Mouse (Mus musculus): Measurements from ENCODE around the gene Acsl5. TPM values are rescaled to one million over a fixed set of nuclear protein-coding genes. Genes with fewer than 3 reads are reported as not detected.

Acsl5 gene
- polyA plus RNA-seq, 1 experiment from 2014 or later = 24.2 TPM

DNA sequence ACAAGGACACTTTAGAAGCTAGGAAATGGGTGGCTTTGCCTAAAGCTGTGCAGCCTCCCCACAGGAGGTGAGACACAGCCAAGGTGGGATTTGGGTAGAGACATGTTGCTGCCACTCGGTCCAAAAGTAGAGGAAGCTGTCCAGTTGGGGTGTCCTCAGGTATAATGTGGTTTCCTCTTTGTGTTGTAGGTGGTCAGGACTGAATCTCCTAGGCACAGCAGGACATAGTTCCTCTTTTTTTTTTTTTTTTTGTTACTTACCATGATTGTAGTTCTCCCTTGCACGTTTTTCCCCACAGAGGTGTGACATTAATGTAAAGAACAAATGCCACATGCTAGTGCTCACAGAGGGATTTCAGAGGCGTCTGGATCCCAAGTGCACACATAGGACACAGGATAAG lies 13.5 kb downstream of the Acsl5 start:
- Histone ChIP-seq H3K9ac (no peak overlapping the region), H3K4me2 (replicated peaks) (no peak overlapping the region), H3K36me3 (no peaks in the 10 kb centered on the region), H3K27me3 (no peaks in the 10 kb centered on the region), H3K9me3 (no peaks in the 10 kb centered on the region), H3K4me3 (no peak overlapping the region), H3K27ac (no peak overlapping the region), H3K4me1 (no peaks in the 10 kb centered on the region)
- 78% methylated on average over 3 of the region's 3 CpGs for WGBS
- no peak for ATAC-seq (ENCODE audit: insufficient number of reproducible peaks, insufficient read depth, low FRiP score, low TSS enrichment)

DNA sequence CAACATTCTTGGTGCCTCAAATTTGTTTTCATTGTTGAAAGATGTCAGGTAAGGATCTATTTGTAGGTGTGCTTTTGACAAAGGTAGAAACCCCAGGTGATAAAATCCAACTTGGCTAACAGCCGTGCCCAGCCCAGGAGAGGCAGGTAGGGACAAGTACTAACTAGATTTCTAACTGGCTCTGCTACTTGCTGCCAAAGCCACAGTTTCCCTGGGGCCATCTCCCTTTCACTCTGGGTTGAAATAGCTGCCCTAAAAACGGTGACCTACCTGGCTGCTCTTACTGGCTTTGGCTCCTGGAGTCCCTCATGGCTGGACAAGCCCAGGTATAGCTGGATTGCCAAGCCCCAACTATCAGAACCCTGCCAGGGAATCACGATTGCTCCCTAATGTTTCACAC lies 15.0 kb downstream of the Acsl5 start:
- Histone ChIP-seq H3K4me1 (no peaks in the 10 kb centered on the region), H3K27ac (no peak overlapping the region), H3K36me3 (no peaks in the 10 kb centered on the region), H3K4me2 (replicated peaks) (no peak overlapping the region), H3K9me3 (no peaks in the 10 kb centered on the region), H3K4me3 (no peak overlapping the region), H3K27me3 (no peaks in the 10 kb centered on the region), H3K9ac (no peak overlapping the region)
- 71% methylated on average over 3 of the region's 3 CpGs for WGBS
- no peak for ATAC-seq (ENCODE audit: insufficient number of reproducible peaks, insufficient read depth, low FRiP score, low TSS enrichment)

DNA sequence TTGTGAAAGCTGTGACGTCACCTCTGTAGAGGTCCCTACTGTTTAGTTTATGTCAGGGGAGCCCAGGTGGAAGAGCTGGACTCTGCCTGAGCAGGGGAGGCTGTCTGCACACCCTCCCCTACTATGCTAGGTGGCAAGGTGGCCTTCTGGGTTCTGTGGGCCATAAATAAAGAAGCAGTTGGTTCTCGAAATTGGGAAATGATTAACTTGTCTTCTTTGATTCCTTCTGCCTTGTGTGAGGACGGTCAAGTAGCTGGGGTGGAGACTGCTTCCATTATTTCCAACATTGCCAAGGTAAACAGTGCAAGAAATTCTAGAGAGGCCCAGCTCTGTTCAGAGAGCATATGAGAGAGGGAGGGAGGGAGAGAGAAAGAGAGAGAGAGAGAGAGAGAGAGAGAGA lies 16.4 kb downstream of the Acsl5 start:
- Histone ChIP-seq H3K4me3 (no peak overlapping the region), H3K9ac (no peak overlapping the region), H3K9me3 (no peaks in the 10 kb centered on the region), H3K4me2 (replicated peaks) (no peak overlapping the region), H3K27me3 (no peaks in the 10 kb centered on the region), H3K36me3 (no peaks in the 10 kb centered on the region), H3K4me1 (no peaks in the 10 kb centered on the region), H3K27ac (no peak overlapping the region)
- no peak for ATAC-seq (ENCODE audit: insufficient number of reproducible peaks, insufficient read depth, low FRiP score, low TSS enrichment)
- 67% methylated on average over 3 of the region's 3 CpGs for WGBS

DNA sequence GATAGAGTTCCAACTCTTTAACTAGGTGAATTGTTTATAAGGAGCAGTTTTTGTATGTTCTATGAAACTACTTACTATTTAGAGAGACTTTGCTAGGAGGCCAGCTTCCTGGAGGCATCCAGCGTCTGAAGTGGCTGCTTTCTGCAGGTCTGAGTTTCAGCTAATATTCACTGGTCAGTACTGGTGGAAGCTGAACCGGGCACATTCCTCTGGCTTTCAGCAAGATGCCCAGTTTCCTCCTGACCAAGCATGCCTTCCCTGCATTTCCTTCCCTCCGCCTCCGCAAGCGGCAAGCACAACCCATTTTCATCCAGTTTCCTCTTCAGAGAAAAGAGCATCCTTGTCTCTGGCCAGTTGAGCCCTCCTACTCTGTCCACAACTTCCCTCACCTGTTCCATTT lies 17.3 kb downstream of the Acsl5 start:
- Histone ChIP-seq H3K9ac (no peak overlapping the region), H3K4me3 (no peak overlapping the region), H3K4me2 (replicated peaks) (no peak overlapping the region), H3K27me3 (no peaks in the 10 kb centered on the region), H3K27ac (no peak overlapping the region), H3K36me3 (no peaks in the 10 kb centered on the region), H3K9me3 (no peaks in the 10 kb centered on the region), H3K4me1 (no peaks in the 10 kb centered on the region)
- WGBS = 82% methylated on average over 5 of the region's 5 CpGs
- no peak for ATAC-seq (ENCODE audit: insufficient number of reproducible peaks, insufficient read depth, low FRiP score, low TSS enrichment)

DNA sequence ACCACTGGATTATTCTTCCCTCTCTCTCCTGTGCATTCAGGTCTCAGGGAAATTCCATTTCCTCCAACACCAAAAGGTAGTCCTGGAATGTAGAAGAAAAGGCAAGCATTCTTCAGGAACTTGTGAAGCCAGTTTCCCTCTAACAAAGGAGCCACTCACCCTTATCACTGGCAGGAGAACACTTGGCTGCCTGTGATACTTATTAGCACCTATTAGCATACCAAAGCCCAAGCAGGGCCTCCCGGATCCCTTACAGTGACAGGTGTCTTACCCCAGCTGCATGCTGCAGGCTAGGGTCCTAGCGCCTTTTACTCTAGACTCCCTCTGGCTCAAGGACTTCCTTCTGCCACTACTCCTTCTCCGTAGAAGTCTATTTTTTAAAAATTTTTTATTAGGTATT lies 19.7 kb downstream of the Acsl5 start:
- WGBS = 32% methylated on average over 3 of the region's 3 CpGs
- 0 out of 2 replicates have a peak overlapping the region, but pooled peaks have one; percentile 6 for H3K27ac ChIP-seq
- H3K4me1 ChIP-seq = no peaks in the 10 kb centered on the region
- H3K4me3 ChIP-seq = no peak overlapping the region
- H3K4me2 ChIP-seq (replicated peaks) = no peak overlapping the region
- no peak overlapping the region for H3K9ac ChIP-seq
- no peaks in the 10 kb centered on the region for H3K36me3 ChIP-seq
- H3K27me3 ChIP-seq = no peaks in the 10 kb centered on the region
- no peak for ATAC-seq (ENCODE audit: insufficient number of reproducible peaks, insufficient read depth, low FRiP score, low TSS enrichment)
- H3K9me3 ChIP-seq = no peaks in the 10 kb centered on the region

DNA sequence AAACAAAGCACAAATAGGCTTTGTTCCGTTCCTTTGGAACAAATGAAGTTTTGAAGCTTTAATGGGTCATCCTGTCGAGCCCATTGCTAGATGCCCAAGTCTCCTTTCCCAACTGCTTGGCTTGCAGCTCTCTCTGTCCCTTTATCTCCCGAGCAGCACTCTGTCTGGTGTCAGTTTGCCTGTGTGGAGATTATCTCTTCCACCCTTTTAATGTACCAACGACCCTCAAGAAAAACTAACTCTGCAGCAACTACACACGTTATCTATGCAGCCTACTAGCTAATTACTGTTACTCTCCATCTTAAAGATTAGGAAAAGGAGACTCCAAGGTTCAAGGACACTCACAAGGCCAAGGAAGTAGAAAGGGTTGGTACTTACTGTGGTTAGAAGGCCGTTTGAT lies 21.6 kb downstream of the Acsl5 start:
- Histone ChIP-seq H3K36me3 (no peaks in the 10 kb centered on the region), H3K9ac (no peak overlapping the region), H3K4me3 (no peak overlapping the region), H3K27me3 (no peaks in the 10 kb centered on the region), H3K9me3 (no peaks in the 10 kb centered on the region), H3K27ac (no peak overlapping the region), H3K4me2 (replicated peaks) (no peak overlapping the region), H3K4me1 (no peaks in the 10 kb centered on the region)
- ATAC-seq (ENCODE audit: insufficient number of reproducible peaks, insufficient read depth, low FRiP score, low TSS enrichment) = no peak
- WGBS = 83% methylated on average over 6 of the region's 6 CpGs

DNA sequence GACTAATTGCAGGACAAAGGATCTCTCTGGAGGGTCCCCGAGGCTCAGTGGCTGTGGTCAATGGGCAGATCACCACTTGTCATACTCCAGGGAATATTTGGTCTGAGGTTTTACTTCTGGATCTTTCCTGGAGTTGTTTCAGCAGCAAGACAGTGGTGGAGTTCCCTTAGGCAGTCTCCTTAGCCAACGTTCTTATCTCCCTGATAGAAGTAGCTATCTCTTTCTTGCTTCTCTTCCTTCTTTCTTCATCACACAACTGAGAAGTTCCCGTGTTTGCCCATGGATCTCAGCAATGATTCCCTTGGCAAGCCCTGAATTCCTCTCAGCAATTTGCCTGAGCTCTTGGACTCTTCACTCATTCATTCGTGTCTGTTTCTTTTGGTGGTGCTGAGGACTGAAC lies 24.4 kb downstream of the Acsl5 start:
- no peak overlapping the region for H3K9ac ChIP-seq
- no peak overlapping the region for H3K4me2 ChIP-seq (replicated peaks)
- H3K9me3 ChIP-seq = no peaks in the 10 kb centered on the region
- ATAC-seq (ENCODE audit: insufficient number of reproducible peaks, insufficient read depth, low FRiP score, low TSS enrichment) = no peak
- H3K4me3 ChIP-seq = no peak overlapping the region
- no peak overlapping the region for H3K27ac ChIP-seq
- WGBS = 82% methylated on average over 4 of the region's 4 CpGs
- H3K27me3 ChIP-seq = no peaks in the 10 kb centered on the region
- H3K36me3 ChIP-seq = no peaks in the 10 kb centered on the region
- no peaks in the 10 kb centered on the region for H3K4me1 ChIP-seq

DNA sequence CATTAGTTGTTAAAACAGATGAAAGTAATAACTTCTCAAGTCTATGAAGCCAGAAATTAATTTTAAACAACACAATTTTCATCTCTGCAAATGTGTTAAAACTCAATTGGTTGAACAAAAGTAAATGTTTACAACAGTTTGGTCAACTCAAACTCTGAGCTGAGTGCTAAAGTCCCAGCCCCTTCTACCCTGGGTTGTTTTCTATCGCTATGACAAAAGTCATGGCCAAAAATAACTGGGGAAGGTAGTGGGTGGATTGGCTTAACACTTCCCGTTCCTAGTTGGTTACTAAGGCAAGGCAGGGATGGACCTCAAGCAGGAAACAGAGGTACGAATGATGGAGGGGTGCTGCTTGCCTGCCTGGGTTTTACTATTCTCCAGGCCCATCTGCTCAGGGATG lies 25.0 kb downstream of the Acsl5 start:
- no peak overlapping the region for H3K4me2 ChIP-seq (replicated peaks)
- WGBS = 89% methylated on average over 3 of the region's 3 CpGs
- H3K27me3 ChIP-seq = no peaks in the 10 kb centered on the region
- H3K36me3 ChIP-seq = no peaks in the 10 kb centered on the region
- no peak for ATAC-seq (ENCODE audit: insufficient number of reproducible peaks, insufficient read depth, low FRiP score, low TSS enrichment)
- no peak overlapping the region for H3K4me3 ChIP-seq
- no peaks in the 10 kb centered on the region for H3K4me1 ChIP-seq
- no peak overlapping the region for H3K9ac ChIP-seq
- H3K9me3 ChIP-seq = no peaks in the 10 kb centered on the region
- no peak overlapping the region for H3K27ac ChIP-seq

DNA sequence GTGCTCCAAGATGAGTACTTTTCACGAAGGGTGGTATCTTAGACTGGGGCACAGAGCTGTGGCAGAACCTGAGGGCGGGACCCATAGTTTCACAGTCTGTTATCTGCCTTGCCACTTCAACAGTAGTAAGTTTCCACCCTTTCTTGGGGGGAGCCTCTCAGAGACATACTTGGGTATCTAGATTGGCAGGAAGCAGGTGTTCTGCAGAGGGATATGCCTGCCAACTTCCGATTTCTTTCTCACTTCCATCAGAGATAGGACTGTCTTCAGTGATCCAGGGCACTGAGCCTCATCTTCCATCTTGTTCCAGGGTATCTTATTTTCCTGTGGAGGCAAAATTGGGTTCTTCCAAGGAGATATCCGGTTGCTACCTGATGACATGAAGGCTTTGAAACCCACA lies 32.4 kb downstream of the Acsl5 start:
- no peak overlapping the region for H3K9ac ChIP-seq
- no peaks in the 10 kb centered on the region for H3K4me1 ChIP-seq
- no peaks in the 10 kb centered on the region for H3K9me3 ChIP-seq
- no peak overlapping the region for H3K4me3 ChIP-seq
- WGBS = 84% methylated on average over 4 of the region's 4 CpGs
- H3K27me3 ChIP-seq = no peaks in the 10 kb centered on the region
- no peak for ATAC-seq (ENCODE audit: insufficient number of reproducible peaks, insufficient read depth, low FRiP score, low TSS enrichment)
- no peak overlapping the region for H3K27ac ChIP-seq
- H3K36me3 ChIP-seq = no peaks in the 10 kb centered on the region
- H3K4me2 ChIP-seq (replicated peaks) = no peak overlapping the region

DNA sequence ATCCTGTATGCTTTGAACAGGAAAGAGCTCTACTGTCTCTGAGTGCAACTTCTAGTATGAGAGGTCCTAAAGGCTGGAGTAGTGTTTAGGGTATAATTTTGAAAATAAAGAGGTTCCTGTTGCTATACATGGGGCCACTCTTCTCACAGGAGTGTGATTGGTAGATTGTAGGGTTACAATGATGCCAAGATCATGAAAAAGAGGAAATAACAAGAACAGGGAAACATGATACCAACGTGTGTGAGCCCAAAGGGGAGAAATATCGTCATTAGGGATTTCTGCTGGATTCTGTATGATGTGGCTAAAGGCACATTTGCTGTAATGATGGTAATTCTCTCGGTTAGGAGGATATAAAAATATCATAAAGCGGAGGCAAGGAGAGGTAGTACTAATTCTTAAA lies 34.3 kb downstream of the Acsl5 start:
- no peak overlapping the region for H3K9ac ChIP-seq
- 81% methylated on average over 4 of the region's 4 CpGs for WGBS
- H3K9me3 ChIP-seq = no peaks in the 10 kb centered on the region
- no peaks in the 10 kb centered on the region for H3K4me1 ChIP-seq
- H3K27ac ChIP-seq = no peak overlapping the region
- H3K36me3 ChIP-seq = no peaks in the 10 kb centered on the region
- H3K4me2 ChIP-seq (replicated peaks) = no peak overlapping the region
- no peaks in the 10 kb centered on the region for H3K27me3 ChIP-seq
- ATAC-seq (ENCODE audit: insufficient number of reproducible peaks, insufficient read depth, low FRiP score, low TSS enrichment) = no peak
- H3K4me3 ChIP-seq = no peak overlapping the region

DNA sequence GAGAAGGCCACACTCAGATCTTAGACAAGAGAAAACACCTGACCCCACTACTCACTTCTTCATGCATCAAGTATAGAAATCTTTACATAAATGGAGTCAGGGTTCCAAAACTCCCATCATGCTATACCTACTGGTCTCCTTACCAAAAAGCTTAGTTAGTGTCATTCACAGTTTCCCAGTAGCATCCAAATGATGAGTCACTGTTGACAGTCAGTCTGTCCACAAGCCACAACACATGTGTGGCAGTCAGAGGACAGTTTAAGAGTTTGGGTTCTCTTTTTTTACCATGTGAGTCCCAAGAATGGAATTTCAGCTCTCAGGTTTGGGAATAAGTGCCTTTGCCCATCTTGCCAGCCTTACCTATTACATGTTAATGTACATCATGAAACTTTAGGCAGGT lies 37.2 kb downstream of the Acsl5 start:
- no peaks in the 10 kb centered on the region for H3K9me3 ChIP-seq
- ATAC-seq (ENCODE audit: insufficient number of reproducible peaks, insufficient read depth, low FRiP score, low TSS enrichment) = no peak
- H3K9ac ChIP-seq = no peak overlapping the region
- no peak overlapping the region for H3K27ac ChIP-seq
- no peak overlapping the region for H3K4me3 ChIP-seq
- H3K4me2 ChIP-seq (replicated peaks) = no peak overlapping the region
- no peaks in the 10 kb centered on the region for H3K36me3 ChIP-seq
- H3K4me1 ChIP-seq = no peaks in the 10 kb centered on the region
- no peaks in the 10 kb centered on the region for H3K27me3 ChIP-seq

DNA sequence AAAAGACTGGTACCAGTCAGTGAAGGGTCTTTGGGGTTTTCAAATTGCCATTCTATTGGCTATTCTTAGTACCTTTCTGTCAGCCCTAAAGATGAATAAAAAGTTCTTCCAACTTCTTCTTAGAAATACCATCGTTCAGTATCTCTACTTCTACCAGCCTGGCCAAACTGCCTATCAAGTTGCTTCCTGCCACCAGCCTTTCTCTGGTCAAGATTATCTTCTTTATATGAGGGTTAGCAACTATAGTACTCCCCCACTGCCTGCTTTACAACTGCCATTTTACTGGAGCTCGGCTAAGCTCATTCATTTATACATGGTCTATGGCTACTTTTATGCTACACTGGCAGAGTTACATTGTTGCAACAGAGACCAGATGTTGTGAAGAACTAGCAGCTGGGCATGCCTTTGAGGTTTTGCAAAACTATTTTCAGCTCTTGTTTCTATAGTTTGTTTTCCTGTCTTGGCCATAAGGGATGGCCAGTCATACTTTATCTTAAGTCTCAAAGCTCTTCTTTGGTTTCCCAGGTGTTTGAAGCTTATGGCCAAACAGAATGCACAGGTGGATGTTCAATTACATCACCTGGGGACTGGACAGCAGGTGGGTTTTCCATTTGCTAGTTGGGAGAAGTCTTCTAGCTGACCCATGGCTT lies 39.0 kb downstream of the Acsl5 start:
- ATAC-seq (ENCODE audit: insufficient number of reproducible peaks, insufficient read depth, low FRiP score, low TSS enrichment) = no peak
- no peak overlapping the region for H3K4me3 ChIP-seq
- H3K4me2 ChIP-seq (replicated peaks) = no peak overlapping the region
- H3K36me3 ChIP-seq = peaks cover 10% of the 10 kb centered on the region; the same call in 1 of the 2 replicates
- no peaks in the 10 kb centered on the region for H3K27me3 ChIP-seq
- no peaks in the 10 kb centered on the region for H3K4me1 ChIP-seq
- H3K9ac ChIP-seq = no peak overlapping the region
- no peaks in the 10 kb centered on the region for H3K9me3 ChIP-seq
- 79% methylated on average over 2 of the region's 2 CpGs for WGBS
- no peak overlapping the region for H3K27ac ChIP-seq
